Mouse (Mus musculus): ENCODE data around the gene Vmn2r24. TPM values are rescaled to one million over a fixed set of nuclear protein-coding genes. Genes with fewer than 3 reads are reported as not detected.
"Not testable (repeated sequence)": the region's sequence is repeated elsewhere in the genome, so short reads cannot be mapped to it uniquely, and the experiment has no call there.

Vmn2r24 gene
- not detected in 2 replicates for polyA plus RNA-seq (2016; fragmentation: Nextera tagmentation; extraction: Ambion mirVana)

- no peak for ATAC-seq (ENCODE audit: low FRiP score)
- Histone ChIP-seq H3K9me3 (replicated peaks) (no peaks in the 10 kb centered on the region), H3K36me3 (no peaks in the 10 kb centered on the region), H3K27ac (no peak within 1 kb of the TSS), H3K27me3 (no peaks in the 10 kb centered on the region), H3K4me2 (replicated peaks) (no peak within 1 kb of the TSS), H3K4me1 (no peaks in the 10 kb centered on the region), H3K4me3 (no peak within 1 kb of the TSS), H3K9ac (no peak within 1 kb of the TSS)
- 60% methylated on average over 1 of the region's 1 CpGs for WGBS
Measured at GRCm38 (mm10) chr6:123778579-123778978, at the start of gene Vmn2r24. Gene Vmn2r24 (plus strand): TSS chr6:123778879.

- no peak overlapping the region for H3K4me3 ChIP-seq
- H3K27me3 ChIP-seq = no peaks in the 10 kb centered on the region
- no peak overlapping the region for H3K9ac ChIP-seq
- H3K4me1 ChIP-seq = no peaks in the 10 kb centered on the region
- no peak for ATAC-seq (ENCODE audit: low FRiP score)
- H3K4me2 ChIP-seq (replicated peaks) = no peak overlapping the region
- WGBS = 84% methylated on average over 3 of the region's 3 CpGs
- no peaks in the 10 kb centered on the region for H3K9me3 ChIP-seq (replicated peaks)
- no peak overlapping the region for H3K27ac ChIP-seq
- H3K36me3 ChIP-seq = no peaks in the 10 kb centered on the region
Measured at GRCm38 (mm10) chr6:123770031-123770430, 8.6 kb upstream of the Vmn2r24 start.

GRCm38 (mm10) chr6:123784857-123785256 is 6.2 kb downstream of the Vmn2r24 start:
- no peak for ATAC-seq (ENCODE audit: low FRiP score)
- 69% methylated on average over 2 of the region's 2 CpGs for WGBS
- H3K9me3 ChIP-seq (replicated peaks) = no peaks in the 10 kb centered on the region

GRCm38 (mm10) chr6:123793746-123794145 is 15.1 kb downstream of the Vmn2r24 start:
- Histone ChIP-seq H3K9ac (no peak overlapping the region), H3K36me3 (no peaks in the 10 kb centered on the region), H3K4me1 (no peaks in the 10 kb centered on the region), H3K4me2 (replicated peaks) (no peak overlapping the region), H3K27ac (no peak overlapping the region), H3K9me3 (replicated peaks) (no peaks in the 10 kb centered on the region), H3K27me3 (no peaks in the 10 kb centered on the region), H3K4me3 (no peak overlapping the region)
- 38% methylated on average over 9 of the region's 9 CpGs for WGBS
- no peak for ATAC-seq (ENCODE audit: low FRiP score)

More at GRCm38 (mm10) chr6:123784857-123785256, 6.2 kb downstream of the Vmn2r24 start:
- no peaks in the 10 kb centered on the region for H3K36me3 ChIP-seq
- no peak overlapping the region for H3K4me3 ChIP-seq
- H3K9ac ChIP-seq = no peak overlapping the region
- H3K27ac ChIP-seq = no peak overlapping the region
- no peaks in the 10 kb centered on the region for H3K27me3 ChIP-seq
- no peak overlapping the region for H3K4me2 ChIP-seq (replicated peaks)
- H3K4me1 ChIP-seq = no peaks in the 10 kb centered on the region

- H3K4me2 ChIP-seq (replicated peaks); H3K27me3 ChIP-seq; H3K27ac ChIP-seq; H3K9me3 ChIP-seq (replicated peaks); H3K36me3 ChIP-seq; ATAC-seq (ENCODE audit: low FRiP score); H3K9ac ChIP-seq; H3K4me3 ChIP-seq; H3K4me1 ChIP-seq: not testable (repeated sequence)
Measured at GRCm38 (mm10) chr6:123810291-123810690, 31.6 kb downstream of the Vmn2r24 start.

GRCm38 (mm10) chr6:123819951-123820350 is 41.3 kb downstream of the Vmn2r24 start:
- no peaks in the 10 kb centered on the region for H3K27me3 ChIP-seq
- H3K9me3 ChIP-seq (replicated peaks) = peaks cover 4% of the 10 kb centered on the region; the same call in 1 of the 2 replicates
- ATAC-seq (ENCODE audit: low FRiP score) = no peak
- H3K36me3 ChIP-seq = no peaks in the 10 kb centered on the region
- no peak overlapping the region for H3K4me2 ChIP-seq (replicated peaks)
- H3K4me1 ChIP-seq = no peaks in the 10 kb centered on the region
- no peak overlapping the region for H3K27ac ChIP-seq
- WGBS = 82% methylated on average over 8 of the region's 8 CpGs
- no peak overlapping the region for H3K9ac ChIP-seq
- H3K4me3 ChIP-seq = no peak overlapping the region

GRCm38 (mm10) chr6:123853363-123853762 is 74.7 kb downstream of the Vmn2r24 start, which contains the start of gene Vmn2r25:
Gene Vmn2r25 (minus strand): TSS chr6:123853463.
- H3K4me1 ChIP-seq; H3K4me3 ChIP-seq; ATAC-seq (ENCODE audit: low FRiP score); H3K9ac ChIP-seq; H3K9me3 ChIP-seq (replicated peaks); H3K27me3 ChIP-seq; H3K4me2 ChIP-seq (replicated peaks); H3K27ac ChIP-seq; H3K36me3 ChIP-seq: not testable (repeated sequence)
- WGBS = 67% methylated on average over 2 of the region's 2 CpGs

Other genes starting within 250 kb of the Vmn2r24 start
- not detected in 2 replicates for gene Vmn2r21, start 245.5 kb upstream of the Vmn2r24 start, polyA plus RNA-seq (2016; fragmentation: Nextera tagmentation; extraction: Ambion mirVana)
- gene Vmn2r22, start 128.2 kb upstream of the Vmn2r24 start, polyA plus RNA-seq (2016; fragmentation: Nextera tagmentation; extraction: Ambion mirVana) = not detected in 2 replicates
- not detected in 2 replicates for gene Vmn2r23, start 76.2 kb upstream of the Vmn2r24 start, polyA plus RNA-seq (2016; fragmentation: Nextera tagmentation; extraction: Ambion mirVana)
- not detected in 2 replicates for gene Vmn2r25, start 74.6 kb downstream of the Vmn2r24 start, polyA plus RNA-seq (2016; fragmentation: Nextera tagmentation; extraction: Ambion mirVana)
- gene Vmn2r26, start 245.7 kb downstream of the Vmn2r24 start, polyA plus RNA-seq (2016; fragmentation: Nextera tagmentation; extraction: Ambion mirVana) = not detected in 2 replicates

Data from hindbrain, embryonic 12.5 days (tissue).